Mouse (Mus musculus): ENCODE measurements around the gene Zfp59.

DNA sequence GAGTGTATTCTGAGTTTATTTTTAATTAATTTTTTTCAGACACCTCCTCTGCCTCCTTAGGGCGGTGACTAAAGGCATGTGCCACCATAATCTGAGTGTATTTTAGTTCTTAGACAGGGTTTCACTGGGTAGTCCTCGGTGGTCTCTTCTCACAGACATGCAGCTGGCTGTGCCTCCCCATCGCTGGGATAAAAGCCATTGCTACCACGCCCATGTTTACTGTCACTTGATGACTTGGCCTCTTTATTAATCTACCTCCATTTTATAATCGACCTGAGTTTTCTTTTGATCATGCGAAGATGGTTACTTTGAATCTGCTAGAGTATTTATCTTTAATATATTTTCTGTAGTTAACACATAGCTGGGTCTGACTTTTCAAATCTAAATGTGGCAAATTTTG is 511 bp upstream of the Zfp59 start:
- TF ChIP-seq CTCF (IDR thresholded peaks at IDR 0.05; ENCODE audit: low read depth) (no peak), EP300 (IDR thresholded peaks at IDR 0.05; ENCODE audit: low read depth) (no peak)
